Mouse (Mus musculus): Measurements from ENCODE around the gene Hhat. TPM values are rescaled to one million over a fixed set of nuclear protein-coding genes. Genes with fewer than 3 reads are reported as not detected.

Gene Hhat
- polyA plus RNA-seq, 1 experiment, result 3.1 TPM

DNA sequence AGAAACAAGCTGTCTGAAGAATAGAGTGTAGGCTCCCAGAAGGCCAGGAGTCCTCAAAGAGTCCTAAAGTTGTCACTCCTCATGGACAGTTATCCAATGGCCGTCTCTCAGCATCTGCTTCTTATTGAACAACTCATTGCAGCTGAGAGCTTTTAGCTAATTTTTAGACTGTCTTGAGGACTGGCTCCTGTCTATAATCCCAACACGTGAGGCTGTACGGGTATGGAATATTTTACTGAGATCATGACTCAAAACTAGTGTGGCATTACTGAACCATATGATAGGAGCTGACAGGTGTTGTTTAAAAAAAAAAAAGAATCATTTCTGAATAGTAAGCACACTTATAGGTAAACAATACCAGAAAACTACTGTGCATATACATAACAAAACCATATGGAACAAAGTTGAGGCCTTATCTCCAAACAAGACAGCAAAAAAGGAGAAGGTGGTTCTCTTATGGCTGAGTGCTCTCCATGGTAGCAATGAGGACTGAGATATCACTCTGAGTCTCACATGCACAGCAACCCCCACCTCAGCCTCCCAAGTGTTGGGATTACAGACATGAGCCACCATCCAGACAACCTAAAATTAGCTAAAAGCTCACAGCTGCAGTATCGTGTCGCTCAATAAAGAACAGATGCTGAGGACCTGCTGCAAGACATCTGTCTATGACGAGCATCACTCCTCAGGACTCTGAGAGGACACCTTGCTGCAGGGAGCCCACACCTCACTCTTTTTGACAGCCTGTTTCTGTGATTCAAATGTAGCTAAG is 21.6 kb downstream of the Hhat start:
- H3K27ac ChIP-seq (ENCODE audit: insufficient read depth, low read length), result no peak overlapping the region
- H3K9me3 ChIP-seq (replicated peaks; ENCODE audit: control insufficient read depth, insufficient read depth, low read length, poor library complexity, severe bottlenecking), result no peaks in the 10 kb centered on the region
- no peaks in the 10 kb centered on the region for H3K27me3 ChIP-seq (ENCODE audit: control insufficient read depth, insufficient read depth, low read length, poor library complexity, severe bottlenecking)
- TF ChIP-seq POLR2A (IDR thresholded peaks at IDR 0.05; ENCODE audit: insufficient read depth, low read length) (no peak), CTCF (IDR thresholded peaks at IDR 0.05; ENCODE audit: low read depth, low read length) (no peak), EP300 (IDR thresholded peaks at IDR 0.05; ENCODE audit: insufficient read depth, low read depth, low read length) (no peak)
- no peaks in the 10 kb centered on the region for H3K36me3 ChIP-seq (ENCODE audit: control insufficient read depth, insufficient read depth, low read length, poor library complexity, severe bottlenecking)
- no peaks in the 10 kb centered on the region for H3K4me1 ChIP-seq (ENCODE audit: control insufficient read depth, insufficient read depth, low read length)
- H3K9ac ChIP-seq (ENCODE audit: low read depth, poor library complexity, severe bottlenecking), result no peak overlapping the region
- no peak overlapping the region for H3K4me3 ChIP-seq (ENCODE audit: low read depth, low read length)

DNA sequence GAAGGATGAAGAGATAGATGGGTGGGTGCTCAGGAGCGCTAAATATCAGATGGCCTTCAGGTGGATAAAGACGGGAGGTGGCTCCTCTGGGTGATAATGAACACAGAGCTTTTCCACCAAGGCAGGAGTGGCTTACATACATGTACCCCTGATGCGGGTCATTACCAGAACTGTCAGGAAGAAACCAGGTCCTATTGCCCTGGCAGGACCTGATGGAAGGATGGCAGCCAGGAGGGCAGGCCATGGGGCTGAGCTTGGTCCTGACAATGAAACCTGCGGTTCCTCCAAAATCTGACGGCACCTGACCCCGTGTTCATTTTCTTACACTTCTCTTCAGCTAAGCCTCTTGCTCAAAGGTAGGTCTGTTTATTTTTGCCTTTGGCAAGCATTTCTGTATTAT is 24.8 kb downstream of the Hhat start:
- H3K4me3 ChIP-seq (ENCODE audit: low read depth, low read length), result no peak overlapping the region
- H3K4me1 ChIP-seq (ENCODE audit: control insufficient read depth, insufficient read depth, low read length), result no peaks in the 10 kb centered on the region
- TF ChIP-seq EP300 (IDR thresholded peaks at IDR 0.05; ENCODE audit: insufficient read depth, low read depth, low read length), result no peak
- TF ChIP-seq CTCF (IDR thresholded peaks at IDR 0.05; ENCODE audit: low read depth, low read length), result no peak
- TF ChIP-seq POLR2A (IDR thresholded peaks at IDR 0.05; ENCODE audit: insufficient read depth, low read length), result no peak
- H3K9ac ChIP-seq (ENCODE audit: low read depth, poor library complexity, severe bottlenecking), result no peak overlapping the region
- H3K27ac ChIP-seq (ENCODE audit: insufficient read depth, low read length), result no peak overlapping the region
- H3K9me3 ChIP-seq (replicated peaks; ENCODE audit: control insufficient read depth, insufficient read depth, low read length, poor library complexity, severe bottlenecking), result no peaks in the 10 kb centered on the region
- H3K27me3 ChIP-seq (ENCODE audit: control insufficient read depth, insufficient read depth, low read length, poor library complexity, severe bottlenecking), result no peaks in the 10 kb centered on the region
- H3K36me3 ChIP-seq (ENCODE audit: control insufficient read depth, insufficient read depth, low read length, poor library complexity, severe bottlenecking), result no peaks in the 10 kb centered on the region

DNA sequence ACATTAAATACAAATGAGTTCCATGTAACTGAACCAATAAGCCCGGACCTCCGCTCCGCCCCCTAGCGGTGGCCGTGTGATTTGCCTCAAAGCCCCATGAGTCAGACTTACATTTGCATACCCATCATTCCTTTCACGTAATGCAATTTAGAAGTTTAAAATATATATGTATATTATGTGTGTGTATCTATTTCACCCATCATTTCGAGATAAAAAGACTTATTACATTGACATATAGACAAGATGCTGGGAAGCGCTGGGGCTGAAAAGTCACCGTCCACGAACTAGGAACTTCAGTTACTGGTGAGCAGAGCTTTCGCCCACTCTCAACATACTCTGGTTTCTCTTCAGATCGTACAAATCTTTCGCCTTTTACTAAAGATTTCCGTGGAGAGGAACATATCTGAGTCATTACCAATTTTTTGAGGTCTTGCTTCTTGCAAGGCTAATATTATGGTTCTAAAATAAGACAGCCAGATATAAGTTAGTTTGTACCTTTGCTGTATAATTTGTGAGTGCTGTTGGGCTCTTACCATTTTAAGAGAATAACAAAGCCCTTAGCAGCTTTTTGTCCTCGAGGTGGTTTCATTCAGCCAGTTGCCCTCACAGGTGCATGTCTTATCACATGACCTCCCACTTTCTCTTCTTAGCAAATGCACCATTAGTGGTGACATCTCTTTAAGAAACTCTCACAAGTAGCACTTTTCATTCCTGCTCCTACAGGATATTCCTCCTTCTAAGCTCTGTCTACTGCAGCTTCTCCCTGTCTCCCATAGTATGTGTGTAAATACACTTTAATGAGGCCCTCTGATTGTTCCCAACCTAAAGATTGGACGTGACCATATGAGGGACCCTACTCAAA is 25.6 kb downstream of the Hhat start:
- Histone ChIP-seq H3K9ac (ENCODE audit: low read depth, poor library complexity, severe bottlenecking) (no peak overlapping the region), H3K27ac (ENCODE audit: insufficient read depth, low read length) (no peak overlapping the region), H3K36me3 (ENCODE audit: control insufficient read depth, insufficient read depth, low read length, poor library complexity, severe bottlenecking) (no peaks in the 10 kb centered on the region), H3K9me3 (replicated peaks; ENCODE audit: control insufficient read depth, insufficient read depth, low read length, poor library complexity, severe bottlenecking) (no peaks in the 10 kb centered on the region), H3K4me3 (ENCODE audit: low read depth, low read length) (no peak overlapping the region), H3K4me1 (ENCODE audit: control insufficient read depth, insufficient read depth, low read length) (no peaks in the 10 kb centered on the region), H3K27me3 (ENCODE audit: control insufficient read depth, insufficient read depth, low read length, poor library complexity, severe bottlenecking) (no peaks in the 10 kb centered on the region)
- TF ChIP-seq POLR2A (IDR thresholded peaks at IDR 0.05; ENCODE audit: insufficient read depth, low read length) (peak; percentile 42), EP300 (IDR thresholded peaks at IDR 0.05; ENCODE audit: insufficient read depth, low read depth, low read length) (no peak), CTCF (IDR thresholded peaks at IDR 0.05; ENCODE audit: low read depth, low read length) (peak; percentile 76)

DNA sequence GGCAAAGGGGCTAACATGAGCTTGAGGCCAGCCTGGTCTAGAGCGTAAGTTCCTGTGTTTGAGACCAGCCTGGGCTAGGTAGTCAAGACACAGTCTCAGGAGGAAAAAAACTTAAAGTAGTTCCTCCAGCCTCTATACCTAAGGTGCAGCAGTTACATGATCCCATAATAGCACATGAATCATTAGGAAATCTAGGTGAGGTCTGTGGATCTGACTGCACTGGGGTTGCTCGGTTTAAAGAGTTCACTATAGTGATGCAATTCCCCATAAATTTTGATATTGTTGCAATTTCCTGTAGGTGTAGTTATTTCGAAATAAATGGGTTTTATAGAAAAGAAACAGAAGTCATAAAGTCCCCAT is 26.2 kb downstream of the Hhat start:
- H3K9ac ChIP-seq (ENCODE audit: low read depth, poor library complexity, severe bottlenecking), result no peak overlapping the region
- H3K36me3 ChIP-seq (ENCODE audit: control insufficient read depth, insufficient read depth, low read length, poor library complexity, severe bottlenecking), result no peaks in the 10 kb centered on the region
- no peak for TF ChIP-seq POLR2A (IDR thresholded peaks at IDR 0.05; ENCODE audit: insufficient read depth, low read length)
- no peak for TF ChIP-seq EP300 (IDR thresholded peaks at IDR 0.05; ENCODE audit: insufficient read depth, low read depth, low read length)
- no peak for TF ChIP-seq CTCF (IDR thresholded peaks at IDR 0.05; ENCODE audit: low read depth, low read length)
- no peaks in the 10 kb centered on the region for H3K4me1 ChIP-seq (ENCODE audit: control insufficient read depth, insufficient read depth, low read length)
- H3K4me3 ChIP-seq (ENCODE audit: low read depth, low read length), result no peak overlapping the region
- H3K9me3 ChIP-seq (replicated peaks; ENCODE audit: control insufficient read depth, insufficient read depth, low read length, poor library complexity, severe bottlenecking), result no peaks in the 10 kb centered on the region
- H3K27me3 ChIP-seq (ENCODE audit: control insufficient read depth, insufficient read depth, low read length, poor library complexity, severe bottlenecking), result no peaks in the 10 kb centered on the region
- H3K27ac ChIP-seq (ENCODE audit: insufficient read depth, low read length), result no peak overlapping the region

DNA sequence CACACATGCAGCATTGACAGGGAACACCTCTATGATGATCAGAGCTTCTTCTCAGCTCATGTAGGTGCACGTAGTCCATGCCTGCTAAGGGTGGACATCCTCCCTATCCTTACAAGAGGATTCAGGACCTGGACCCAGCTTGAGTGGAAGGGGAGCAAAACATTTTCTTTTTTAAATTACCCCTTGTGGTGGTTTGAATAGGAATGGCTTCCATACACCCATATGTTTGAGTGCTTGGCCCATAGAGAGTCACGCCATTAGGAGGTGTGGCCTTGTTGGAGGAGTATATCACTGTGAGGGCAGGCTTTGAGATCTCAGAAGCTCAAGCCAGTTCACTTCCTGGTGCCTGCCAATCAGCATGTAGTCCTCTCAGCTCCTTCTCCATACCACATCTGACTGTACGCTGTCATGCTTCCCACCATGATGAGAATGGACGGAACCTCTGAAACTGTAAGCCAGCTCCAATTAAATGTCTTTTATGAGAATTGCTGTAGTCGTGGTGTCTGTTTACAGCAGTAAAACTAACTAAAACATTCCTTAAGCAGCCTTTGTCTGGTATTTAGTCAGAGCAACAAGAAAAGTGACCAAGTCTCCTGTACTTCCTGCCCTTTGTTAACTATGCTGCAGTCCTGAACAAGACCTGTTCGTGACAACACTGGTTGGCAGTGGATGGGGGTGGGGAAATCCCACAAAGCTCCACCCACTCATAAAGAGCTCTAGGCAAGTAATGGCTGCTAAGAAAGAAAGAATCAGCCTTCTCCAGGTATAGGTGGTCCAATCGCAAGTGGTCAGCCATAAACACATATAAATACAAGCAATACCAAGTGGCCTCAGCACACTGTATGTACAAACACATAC is 28.4 kb downstream of the Hhat start:
- no peak overlapping the region for H3K9ac ChIP-seq (ENCODE audit: low read depth, poor library complexity, severe bottlenecking)
- no peak overlapping the region for H3K27ac ChIP-seq (ENCODE audit: insufficient read depth, low read length)
- TF ChIP-seq EP300 (IDR thresholded peaks at IDR 0.05; ENCODE audit: insufficient read depth, low read depth, low read length), result no peak
- TF ChIP-seq CTCF (IDR thresholded peaks at IDR 0.05; ENCODE audit: low read depth, low read length), result no peak
- TF ChIP-seq POLR2A (IDR thresholded peaks at IDR 0.05; ENCODE audit: insufficient read depth, low read length), result no peak
- no peaks in the 10 kb centered on the region for H3K27me3 ChIP-seq (ENCODE audit: control insufficient read depth, insufficient read depth, low read length, poor library complexity, severe bottlenecking)
- no peak overlapping the region for H3K4me3 ChIP-seq (ENCODE audit: low read depth, low read length)
- no peaks in the 10 kb centered on the region for H3K4me1 ChIP-seq (ENCODE audit: control insufficient read depth, insufficient read depth, low read length)
- no peaks in the 10 kb centered on the region for H3K36me3 ChIP-seq (ENCODE audit: control insufficient read depth, insufficient read depth, low read length, poor library complexity, severe bottlenecking)
- no peaks in the 10 kb centered on the region for H3K9me3 ChIP-seq (replicated peaks; ENCODE audit: control insufficient read depth, insufficient read depth, low read length, poor library complexity, severe bottlenecking)

Data from ES-Bruce4 (cell line).